Mouse (Mus musculus) erythroblast, embryonic 14.5 days (primary cell): ENCODE results near the gene Larp1b. TPM values are rescaled to one million over a fixed set of nuclear protein-coding genes. Genes with fewer than 3 reads are reported as not detected.

Experiments
- H3K27me3 ChIP-seq: 2 replicates; pipeline ENCODE4 v1.6.1; 2012; ENCODE audit warnings: inconsistent platforms; ENCODE audit not compliant: control insufficient read depth
- H3K36me3 ChIP-seq: 2 replicates; pipeline ENCODE4 v1.6.1; 2012; ENCODE audit warnings: mild to moderate bottlenecking, inconsistent platforms; ENCODE audit not compliant: control insufficient read depth
- H3K4me1 ChIP-seq: 2 replicates; pipeline ENCODE4 v1.6.1; 2012; ENCODE audit warnings: inconsistent platforms; ENCODE audit not compliant: control insufficient read depth
- H3K4me3 ChIP-seq: replicated peaks from 2 replicates; pipeline ENCODE3; 2012; ENCODE audit warnings: moderate library complexity, mild to moderate bottlenecking, inconsistent platforms
- H3K9me3 ChIP-seq: 2 replicates; pipeline ENCODE4 v1.6.1; 2012; ENCODE audit warnings: low read length, inconsistent platforms, mixed read lengths; ENCODE audit not compliant: control insufficient read depth
- GATA1 ChIP-seq: IDR thresholded peaks from 2 replicates; pipeline ENCODE4 v1.6.1; 2012; ENCODE audit warnings: low read length, inconsistent platforms, mixed read lengths
- TAL1 ChIP-seq: IDR thresholded peaks from 3 replicates; pipeline ENCODE4 v1.6.1; 2012; ENCODE audit warnings: low read length, inconsistent platforms, mixed read lengths
- polyA plus RNA-seq: library from polyadenylated mRNA; stranded (reverse); fragments of >175 nt; gene quantifications from 2 replicates; pipeline ENCODE4 v1.2.3, GENCODE M21; 2012

Gene Larp1b
- polyA plus RNA-seq, 1 experiment: 6.2 TPM

GRCm38 (mm10) chr3:41070519-41070918 lies 120.9 kb downstream of the Larp1b start:
- no peaks in the 10 kb centered on the region for H3K9me3 ChIP-seq
- no peaks in the 10 kb centered on the region for H3K27me3 ChIP-seq
- H3K36me3 ChIP-seq: peaks cover 59% of the 10 kb centered on the region
- no peak overlapping the region for H3K4me3 ChIP-seq
- TF ChIP-seq TAL1 (no peak), GATA1 (no peak)
- H3K4me1 ChIP-seq: peaks cover 5% of the 10 kb centered on the region

- TF ChIP-seq GATA1: no peak
- TF ChIP-seq TAL1: no peak
- no peak overlapping the region for H3K4me3 ChIP-seq
- H3K27me3 ChIP-seq: no peaks in the 10 kb centered on the region
- H3K9me3 ChIP-seq: no peaks in the 10 kb centered on the region
- peaks cover 13% of the 10 kb centered on the region for H3K4me1 ChIP-seq
- H3K36me3 ChIP-seq: peaks cover 35% of the 10 kb centered on the region
These were observed 125.7 kb downstream of the Larp1b start for GRCm38 (mm10) chr3:41075376-41075775.

- Histone ChIP-seq H3K27me3 (no peaks in the 10 kb centered on the region), H3K4me1 (peaks cover 39% of the 10 kb centered on the region), H3K36me3 (peaks cover 28% of the 10 kb centered on the region), H3K9me3 (no peaks in the 10 kb centered on the region), H3K4me3 (no peak overlapping the region)
- TF ChIP-seq GATA1 (no peak), TAL1 (no peak)
These were observed 129.0 kb downstream of the Larp1b start for GRCm38 (mm10) chr3:41078673-41079072.

GRCm38 (mm10) chr3:41080724-41081123 lies 131.1 kb downstream of the Larp1b start:
- H3K9me3 ChIP-seq: no peaks in the 10 kb centered on the region
- H3K36me3 ChIP-seq: peaks cover 25% of the 10 kb centered on the region
- peak overlapping the region; percentile 79 for H3K4me3 ChIP-seq
- no peak for TF ChIP-seq TAL1
- no peak for TF ChIP-seq GATA1
- H3K4me1 ChIP-seq: peaks cover 46% of the 10 kb centered on the region
- H3K27me3 ChIP-seq: no peaks in the 10 kb centered on the region

GRCm38 (mm10) chr3:41081474-41082301 lies 132.1 kb downstream of the Larp1b start:
- Histone ChIP-seq H3K9me3 (no peaks in the 10 kb centered on the region), H3K4me3 (peak overlapping the region; percentile 79), H3K4me1 (peaks cover 44% of the 10 kb centered on the region), H3K36me3 (peaks cover 23% of the 10 kb centered on the region), H3K27me3 (no peaks in the 10 kb centered on the region)
- TF ChIP-seq TAL1: no peak
- TF ChIP-seq GATA1: no peak

- peak overlapping the region; percentile 79 for H3K4me3 ChIP-seq
- 0 out of 2 replicates have a peak, but pooled peaks cover 3% of the 10 kb centered on the region for H3K27me3 ChIP-seq
- TF ChIP-seq GATA1: no peak
- TF ChIP-seq TAL1: no peak
- peaks cover 16% of the 10 kb centered on the region for H3K36me3 ChIP-seq
- H3K4me1 ChIP-seq: peaks cover 44% of the 10 kb centered on the region
- no peaks in the 10 kb centered on the region for H3K9me3 ChIP-seq
These were observed 132.9 kb downstream of the Larp1b start for GRCm38 (mm10) chr3:41082520-41082884.

- no peaks in the 10 kb centered on the region for H3K9me3 ChIP-seq
- H3K4me1 ChIP-seq: peaks cover 41% of the 10 kb centered on the region
- H3K27me3 ChIP-seq: peaks cover 6% of the 10 kb centered on the region; the same call in 1 of the 2 replicates
- H3K4me3 ChIP-seq: peak within 1 kb of the TSS; percentile 79
- TF ChIP-seq GATA1: no peak
- no peak for TF ChIP-seq TAL1
- peaks cover 10% of the 10 kb centered on the region for H3K36me3 ChIP-seq
These were observed 133.5 kb downstream of the Larp1b start, which contains the start of gene Pgrmc2 for GRCm38 (mm10) chr3:41082885-41083789. Pgrmc2 (minus strand) TSS chr3:41083046.

- Histone ChIP-seq H3K4me3 (peak overlapping the region; percentile 79), H3K9me3 (no peaks in the 10 kb centered on the region), H3K4me1 (peaks cover 41% of the 10 kb centered on the region), H3K27me3 (peaks cover 6% of the 10 kb centered on the region; the same call in 1 of the 2 replicates), H3K36me3 (peaks cover 5% of the 10 kb centered on the region)
- TF ChIP-seq GATA1 (no peak), TAL1 (no peak)
These were observed 134.1 kb downstream of the Larp1b start for GRCm38 (mm10) chr3:41083790-41084112.

GRCm38 (mm10) chr3:41084421-41084820 lies 134.8 kb downstream of the Larp1b start:
- H3K4me3 ChIP-seq: peak overlapping the region; percentile 79
- no peaks in the 10 kb centered on the region for H3K9me3 ChIP-seq
- TF ChIP-seq TAL1 (no peak), GATA1 (no peak)

More at GRCm38 (mm10) chr3:41084421-41084820, 134.8 kb downstream of the Larp1b start:
- H3K27me3 ChIP-seq: peaks cover 6% of the 10 kb centered on the region; the same call in 1 of the 2 replicates
- H3K36me3 ChIP-seq: peaks cover 4% of the 10 kb centered on the region
- H3K4me1 ChIP-seq: peaks cover 41% of the 10 kb centered on the region
